Mouse (Mus musculus): ENCODE measurements around the gene Mcrip1. TPM values are rescaled to one million over a fixed set of nuclear protein-coding genes. Genes with fewer than 3 reads are reported as not detected.

The Mcrip1 gene
- polyA plus RNA-seq, 1 experiment from 2014 or later, result 39.1 TPM

DNA sequence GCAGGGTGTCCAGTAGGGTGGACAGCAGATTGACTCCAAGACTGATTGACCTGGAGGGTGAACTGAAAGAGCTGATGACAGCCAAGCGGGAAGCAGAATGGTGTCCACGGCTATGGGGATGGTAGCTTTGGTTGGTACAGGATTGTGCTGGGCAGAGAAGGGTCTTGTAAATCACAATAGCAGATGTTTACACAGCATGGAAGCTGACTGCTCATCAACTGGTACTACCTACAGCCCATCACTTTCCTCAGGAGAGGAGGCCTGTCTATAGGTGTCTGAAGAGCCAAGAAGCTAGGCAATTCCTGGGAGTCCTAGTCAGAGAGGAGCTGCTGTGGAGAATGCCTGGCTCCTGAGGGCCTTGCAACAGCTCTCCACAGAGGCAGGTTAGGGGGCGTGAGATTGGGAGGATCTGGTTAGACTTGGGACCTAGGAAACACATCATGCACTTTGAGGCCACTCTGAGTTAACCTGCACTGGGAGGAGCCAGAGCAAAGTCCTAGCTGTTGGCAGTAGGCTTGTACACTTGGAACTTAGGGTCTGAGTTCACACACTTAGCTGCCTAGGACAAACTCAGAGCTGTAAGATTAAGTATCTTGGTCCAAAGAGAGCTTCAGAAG lies 26.9 kb upstream of the Mcrip1 start:
- peak overlapping the region; percentile 41 for H3K4me2 ChIP-seq (ENCODE audit: low read depth, low read length)
- peak overlapping the region; percentile 18; the same call in 1 of the 2 replicates for H3K4me3 ChIP-seq (ENCODE audit: low read depth, low read length)
- H3K36me3 ChIP-seq (ENCODE audit: control insufficient read depth, insufficient read depth), result peaks cover 17% of the 10 kb centered on the region
- peaks cover 49% of the 10 kb centered on the region for H3K4me1 ChIP-seq (ENCODE audit: control insufficient read depth, low read depth, low read length)
- H3K9me3 ChIP-seq (replicated peaks; ENCODE audit: control insufficient read depth, low read length), result no peaks in the 10 kb centered on the region
- ATAC-seq (ENCODE audit: low read depth), result no peak
- 85% methylated on average over 3 of the region's 3 CpGs for WGBS (ENCODE audit: insufficient replicate concordance)
- H3K9ac ChIP-seq (ENCODE audit: low read depth, low read length), result 0 out of 2 replicates have a peak overlapping the region, but pooled peaks have one; percentile 21
- H3K27ac ChIP-seq (ENCODE audit: low read length), result peak overlapping the region; percentile 81
- no peaks in the 10 kb centered on the region for H3K27me3 ChIP-seq (ENCODE audit: control insufficient read depth, insufficient read depth, low read depth, low read length)

DNA sequence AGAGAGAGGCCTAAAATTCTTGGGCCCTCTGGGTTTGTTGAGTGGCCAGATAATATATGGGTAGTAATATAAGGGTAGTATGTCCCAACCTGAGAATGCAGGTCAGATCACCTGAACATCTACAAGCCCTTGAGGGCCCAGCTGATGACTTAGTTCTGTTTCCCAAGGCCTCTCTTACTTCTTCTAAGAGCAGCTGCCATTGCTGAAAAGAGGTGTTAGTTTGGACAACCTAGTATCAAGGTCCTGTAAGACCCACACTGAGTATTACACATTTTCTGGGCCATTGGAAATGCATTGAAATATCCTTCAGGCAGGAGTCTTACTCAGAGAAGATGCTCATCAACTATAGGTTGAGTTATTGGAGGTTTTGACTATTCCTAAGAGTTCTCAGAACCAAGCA lies 26.4 kb upstream of the Mcrip1 start:
- ATAC-seq (ENCODE audit: low read depth), result no peak
- no peak overlapping the region for H3K9ac ChIP-seq (ENCODE audit: low read depth, low read length)

DNA sequence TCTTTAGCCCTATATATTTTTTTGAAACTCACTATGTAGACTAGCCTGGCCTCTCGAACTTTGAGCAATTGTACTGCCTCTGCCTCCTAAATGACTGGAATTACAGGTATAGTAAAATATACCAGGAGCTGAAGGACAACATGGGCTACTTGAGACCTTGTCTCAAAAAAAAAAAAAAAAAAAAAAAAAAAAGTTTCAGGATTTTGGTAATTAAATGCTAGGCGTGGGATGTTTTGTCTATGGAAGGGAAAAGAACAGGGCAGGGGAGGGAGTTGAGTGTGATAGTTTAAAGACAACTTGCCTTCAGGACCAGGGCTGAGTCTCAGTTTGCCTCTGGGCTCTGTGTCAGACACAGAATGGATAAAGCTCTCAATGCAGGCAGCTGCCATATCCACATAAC lies 25.5 kb upstream of the Mcrip1 start:
- no peak overlapping the region for H3K9ac ChIP-seq (ENCODE audit: low read depth, low read length)
- H3K36me3 ChIP-seq (ENCODE audit: control insufficient read depth, insufficient read depth), result peaks cover 29% of the 10 kb centered on the region
- ATAC-seq (ENCODE audit: low read depth), result no peak
- peaks cover 52% of the 10 kb centered on the region for H3K4me1 ChIP-seq (ENCODE audit: control insufficient read depth, low read depth, low read length)
- H3K27ac ChIP-seq (ENCODE audit: low read length), result peak overlapping the region; percentile 13
- WGBS (ENCODE audit: insufficient replicate concordance), result 71% methylated on average over 2 of the region's 2 CpGs
- no peaks in the 10 kb centered on the region for H3K27me3 ChIP-seq (ENCODE audit: control insufficient read depth, insufficient read depth, low read depth, low read length)
- no peaks in the 10 kb centered on the region for H3K9me3 ChIP-seq (replicated peaks; ENCODE audit: control insufficient read depth, low read length)
- no peak overlapping the region for H3K4me3 ChIP-seq (ENCODE audit: low read depth, low read length)
- no peak overlapping the region for H3K4me2 ChIP-seq (ENCODE audit: low read depth, low read length)

More for the DNA sequence above, 26.4 kb upstream of the Mcrip1 start:
- Histone ChIP-seq H3K4me2 (ENCODE audit: low read depth, low read length) (no peak overlapping the region), H3K27ac (ENCODE audit: low read length) (peak overlapping the region; percentile 79), H3K27me3 (ENCODE audit: control insufficient read depth, insufficient read depth, low read depth, low read length) (no peaks in the 10 kb centered on the region), H3K9me3 (replicated peaks; ENCODE audit: control insufficient read depth, low read length) (no peaks in the 10 kb centered on the region), H3K4me3 (ENCODE audit: low read depth, low read length) (no peak overlapping the region), H3K4me1 (ENCODE audit: control insufficient read depth, low read depth, low read length) (peaks cover 55% of the 10 kb centered on the region), H3K36me3 (ENCODE audit: control insufficient read depth, insufficient read depth) (peaks cover 22% of the 10 kb centered on the region)

DNA sequence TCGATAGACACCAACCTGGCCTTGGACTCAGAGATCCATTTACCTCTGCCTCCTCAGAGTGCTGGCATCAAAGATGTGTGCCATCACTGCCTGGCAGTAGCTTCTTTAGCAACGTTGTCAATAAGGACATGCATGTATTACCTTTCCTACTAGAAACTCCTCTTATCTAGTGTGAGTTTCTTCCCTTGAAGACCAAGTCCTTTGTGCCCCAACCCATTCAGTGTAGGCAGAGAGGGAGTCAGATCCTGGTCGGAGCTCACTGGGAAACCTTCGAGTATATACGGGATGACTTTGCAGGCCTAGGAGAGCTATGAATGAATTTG lies 24.7 kb upstream of the Mcrip1 start:
- peaks cover 28% of the 10 kb centered on the region for H3K36me3 ChIP-seq (ENCODE audit: control insufficient read depth, insufficient read depth)
- 35% methylated on average over 5 of the region's 5 CpGs for WGBS (ENCODE audit: insufficient replicate concordance)

DNA sequence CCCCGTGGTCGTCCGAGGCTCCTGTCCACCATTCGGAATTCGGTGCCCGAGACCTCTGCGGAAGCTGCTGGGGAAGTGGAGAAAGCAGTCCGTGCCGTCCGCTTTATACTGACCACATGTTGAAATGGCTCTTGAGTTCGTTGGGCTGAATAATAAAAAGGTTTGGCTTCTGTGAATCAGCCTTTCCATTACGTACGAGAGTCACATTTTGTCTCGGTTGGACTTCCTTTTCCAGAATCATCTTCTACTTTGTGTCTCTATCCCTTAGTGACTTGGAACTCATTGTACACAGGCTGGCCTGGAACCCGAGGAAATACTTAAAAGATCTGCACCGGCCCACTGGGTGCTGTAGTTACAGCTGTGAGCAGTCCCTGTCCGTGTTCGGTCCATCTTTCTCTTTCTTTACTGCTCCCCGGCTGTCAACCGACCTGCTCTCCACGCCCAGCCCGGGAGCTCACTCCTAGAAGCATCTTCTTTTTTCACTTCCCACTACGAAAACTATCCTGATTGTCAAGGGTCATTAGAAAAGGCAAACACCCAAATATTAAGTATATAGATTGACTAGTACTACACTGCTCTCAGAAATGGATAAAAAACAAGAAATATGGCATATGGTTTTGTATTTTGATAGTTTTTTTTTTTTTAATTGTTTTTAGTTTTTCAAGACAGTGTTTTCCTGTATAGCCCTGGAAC lies 24.2 kb upstream of the Mcrip1 start:
- peak overlapping the region; percentile 96 for H3K4me2 ChIP-seq (ENCODE audit: low read depth, low read length)
- H3K9ac ChIP-seq (ENCODE audit: low read depth, low read length), result peak overlapping the region; percentile 89
- H3K4me3 ChIP-seq (ENCODE audit: low read depth, low read length), result peak overlapping the region; percentile 97
- WGBS (ENCODE audit: insufficient replicate concordance), result under 1% methylated on average over 23 of the region's 23 CpGs
- peaks cover 39% of the 10 kb centered on the region for H3K4me1 ChIP-seq (ENCODE audit: control insufficient read depth, low read depth, low read length)
- H3K27ac ChIP-seq (ENCODE audit: low read length), result peak overlapping the region; percentile 93
- H3K27me3 ChIP-seq (ENCODE audit: control insufficient read depth, insufficient read depth, low read depth, low read length), result no peaks in the 10 kb centered on the region
- H3K9me3 ChIP-seq (replicated peaks; ENCODE audit: control insufficient read depth, low read length), result no peaks in the 10 kb centered on the region
- ATAC-seq (ENCODE audit: low read depth), result no peak
- peaks cover 25% of the 10 kb centered on the region for H3K36me3 ChIP-seq (ENCODE audit: control insufficient read depth, insufficient read depth)

More for the DNA sequence above, 24.7 kb upstream of the Mcrip1 start:
- H3K4me1 ChIP-seq (ENCODE audit: control insufficient read depth, low read depth, low read length), result peaks cover 44% of the 10 kb centered on the region
- peak overlapping the region; percentile 89 for H3K9ac ChIP-seq (ENCODE audit: low read depth, low read length)
- peak overlapping the region; percentile 97 for H3K4me3 ChIP-seq (ENCODE audit: low read depth, low read length)
- H3K27ac ChIP-seq (ENCODE audit: low read length), result no peak overlapping the region; the same call in 1 of the 2 replicates
- no peaks in the 10 kb centered on the region for H3K9me3 ChIP-seq (replicated peaks; ENCODE audit: control insufficient read depth, low read length)
- H3K27me3 ChIP-seq (ENCODE audit: control insufficient read depth, insufficient read depth, low read depth, low read length), result no peaks in the 10 kb centered on the region
- ATAC-seq (ENCODE audit: low read depth), result no peak
- H3K4me2 ChIP-seq (ENCODE audit: low read depth, low read length), result peak overlapping the region; percentile 96

DNA sequence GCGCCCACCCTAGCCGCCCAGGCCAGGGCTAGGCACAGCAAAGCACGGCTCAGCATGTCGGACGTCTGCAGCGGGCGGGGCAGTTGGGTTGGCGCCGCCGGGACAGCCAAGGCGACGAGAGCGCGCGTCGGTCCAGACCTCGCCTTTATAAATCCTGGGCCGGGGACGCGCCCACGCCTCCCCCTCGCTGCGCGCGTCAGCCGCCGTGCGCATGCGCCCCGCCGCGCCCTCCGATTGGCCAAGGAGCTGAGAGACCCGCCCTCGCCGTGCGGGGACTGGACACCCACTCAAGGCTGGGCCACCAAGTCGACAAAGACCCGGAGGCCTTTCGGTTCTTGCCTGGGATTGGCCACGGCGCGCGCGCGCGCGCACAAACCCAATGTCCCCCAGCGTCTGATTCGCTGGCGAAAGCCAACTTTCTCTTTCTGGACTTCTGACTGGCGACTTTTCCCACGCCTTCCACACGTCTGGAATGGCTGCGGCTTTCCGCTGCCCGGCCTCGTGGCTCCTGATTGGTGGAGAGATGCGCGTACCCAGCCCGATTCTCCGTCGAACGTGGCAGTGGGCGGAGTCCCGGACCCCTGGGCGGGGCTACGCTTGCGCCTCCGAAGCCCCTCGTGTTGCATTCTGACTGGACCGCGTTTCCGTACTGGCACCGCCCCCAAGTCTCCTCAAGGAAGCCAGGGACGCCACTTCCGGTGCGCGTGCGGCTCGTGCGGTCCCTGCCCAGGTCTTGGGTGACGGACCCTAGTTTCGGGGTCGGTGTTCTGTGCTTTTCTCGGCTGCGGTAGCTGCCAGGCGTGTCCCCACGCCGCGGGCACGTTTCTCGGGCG lies 23.4 kb upstream of the Mcrip1 start, which contains the start of gene P4hb:
Gene P4hb (minus strand): TSS at position 502 of the 833 bp plus-strand sequence.
- WGBS (ENCODE audit: insufficient replicate concordance), result under 1% methylated on average over 94 of the region's 94 CpGs
- no peaks in the 10 kb centered on the region for H3K27me3 ChIP-seq (ENCODE audit: control insufficient read depth, insufficient read depth, low read depth, low read length)
- peaks cover 24% of the 10 kb centered on the region for H3K36me3 ChIP-seq (ENCODE audit: control insufficient read depth, insufficient read depth)
- no peaks in the 10 kb centered on the region for H3K9me3 ChIP-seq (replicated peaks; ENCODE audit: control insufficient read depth, low read length)
- H3K4me3 ChIP-seq (ENCODE audit: low read depth, low read length), result peak within 1 kb of the TSS; percentile 97
- peak within 1 kb of the TSS; percentile 96 for H3K4me2 ChIP-seq (ENCODE audit: low read depth, low read length)
- peak within 1 kb of the TSS; percentile 95 for H3K9ac ChIP-seq (ENCODE audit: low read depth, low read length)
- peaks cover 32% of the 10 kb centered on the region for H3K4me1 ChIP-seq (ENCODE audit: control insufficient read depth, low read depth, low read length)
- H3K27ac ChIP-seq (ENCODE audit: low read length), result peak within 1 kb of the TSS; percentile 93
- peak; percentile 91 for ATAC-seq (ENCODE audit: low read depth)

DNA sequence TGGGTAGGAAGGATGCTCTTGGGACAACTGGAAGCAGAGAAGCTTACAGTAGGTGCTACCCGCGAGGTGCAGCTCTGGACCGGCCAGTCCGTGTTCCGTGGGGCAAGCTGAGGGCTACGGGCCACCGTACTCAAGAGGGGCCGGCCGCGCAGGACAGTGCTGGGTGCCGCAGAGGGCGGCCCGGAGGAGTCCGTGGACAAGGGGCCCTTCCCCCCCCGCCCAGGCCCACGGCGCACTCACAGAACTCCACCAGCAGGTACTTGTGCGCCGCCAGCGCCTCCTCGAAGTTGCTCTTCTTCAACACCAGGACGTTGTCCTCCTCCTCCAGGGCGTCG lies 22.9 kb upstream of the Mcrip1 start:
- H3K4me3 ChIP-seq (ENCODE audit: low read depth, low read length), result peak overlapping the region; percentile 97
- H3K36me3 ChIP-seq (ENCODE audit: control insufficient read depth, insufficient read depth), result peaks cover 28% of the 10 kb centered on the region
- H3K4me2 ChIP-seq (ENCODE audit: low read depth, low read length), result peak overlapping the region; percentile 96
- H3K9ac ChIP-seq (ENCODE audit: low read depth, low read length), result peak overlapping the region; percentile 95
- peak overlapping the region; percentile 88 for H3K27ac ChIP-seq (ENCODE audit: low read length)
- under 1% methylated on average over 24 of the region's 24 CpGs for WGBS (ENCODE audit: insufficient replicate concordance)
- H3K4me1 ChIP-seq (ENCODE audit: control insufficient read depth, low read depth, low read length), result peaks cover 32% of the 10 kb centered on the region
- no peaks in the 10 kb centered on the region for H3K9me3 ChIP-seq (replicated peaks; ENCODE audit: control insufficient read depth, low read length)
- ATAC-seq (ENCODE audit: low read depth), result peak; percentile 1
- no peaks in the 10 kb centered on the region for H3K27me3 ChIP-seq (ENCODE audit: control insufficient read depth, insufficient read depth, low read depth, low read length)

DNA sequence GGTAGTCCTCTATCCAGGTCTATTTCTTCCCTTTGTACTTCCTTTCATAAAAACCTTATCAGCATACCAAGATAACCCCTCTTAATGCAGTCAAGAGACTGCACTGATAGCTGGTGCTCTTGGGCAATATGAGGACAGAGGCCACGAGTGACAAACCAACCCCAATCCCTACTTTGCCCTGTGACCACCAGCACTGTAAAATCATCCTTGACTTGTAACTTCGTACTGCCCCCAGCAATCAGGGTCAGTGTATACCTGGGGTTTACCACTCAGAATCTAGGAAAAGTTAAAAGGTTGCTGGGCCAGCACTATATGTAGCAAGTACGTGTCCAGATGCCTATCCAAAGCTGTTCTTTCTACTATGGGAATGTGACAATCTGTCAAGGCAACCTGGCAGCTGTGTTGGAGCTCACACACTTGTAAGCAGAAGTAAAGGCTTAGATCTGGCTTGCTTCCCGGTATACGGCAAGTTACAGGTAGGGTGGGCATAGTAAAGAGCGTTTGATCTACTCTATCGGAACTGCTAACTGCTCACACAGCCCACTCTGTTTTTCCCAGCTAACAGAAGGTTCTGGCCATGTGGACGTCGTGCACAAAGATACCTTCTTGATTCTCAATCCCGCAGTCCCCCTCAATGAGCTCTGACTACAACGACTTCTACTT lies 22.4 kb upstream of the Mcrip1 start:
- Histone ChIP-seq H3K27ac (ENCODE audit: low read length) (peak overlapping the region; percentile 88), H3K9ac (ENCODE audit: low read depth, low read length) (peak overlapping the region; percentile 95), H3K9me3 (replicated peaks; ENCODE audit: control insufficient read depth, low read length) (no peaks in the 10 kb centered on the region), H3K27me3 (ENCODE audit: control insufficient read depth, insufficient read depth, low read depth, low read length) (no peaks in the 10 kb centered on the region), H3K36me3 (ENCODE audit: control insufficient read depth, insufficient read depth) (peaks cover 33% of the 10 kb centered on the region), H3K4me2 (ENCODE audit: low read depth, low read length) (peak overlapping the region; percentile 96), H3K4me1 (ENCODE audit: control insufficient read depth, low read depth, low read length) (peaks cover 32% of the 10 kb centered on the region), H3K4me3 (ENCODE audit: low read depth, low read length) (peak overlapping the region; percentile 97)
- 4% methylated on average over 11 of the region's 11 CpGs for WGBS (ENCODE audit: insufficient replicate concordance)
- ATAC-seq (ENCODE audit: low read depth), result no peak

Data from liver, embryonic 16.5 days (tissue).